Mouse (Mus musculus): ENCODE results near the gene Pyroxd2. TPM values are rescaled to one million over a fixed set of nuclear protein-coding genes. Genes with fewer than 3 reads are reported as not detected.

Pyroxd2 gene
- polyA plus RNA-seq, 1 experiment from 2014 or later: 1.3 TPM

GRCm38 (mm10) chr19:42770141-42770872 is 17.7 kb upstream of the Pyroxd2 start:
- Histone ChIP-seq H3K9me3 (replicated peaks) (no peaks in the 10 kb centered on the region), H3K27ac (no peak overlapping the region), H3K4me2 (no peak overlapping the region), H3K4me1 (no peaks in the 10 kb centered on the region), H3K4me3 (no peak overlapping the region), H3K9ac (no peak overlapping the region), H3K27me3 (replicated peaks) (no peaks in the 10 kb centered on the region), H3K36me3 (peaks cover 45% of the 10 kb centered on the region)
- ATAC-seq: no peak
- WGBS (ENCODE audit: insufficient replicate concordance): 75% methylated on average over 23 of the region's 23 CpGs

- H3K4me1 ChIP-seq: no peaks in the 10 kb centered on the region
- no peak for ATAC-seq
- 84% methylated on average over 10 of the region's 10 CpGs for WGBS (ENCODE audit: insufficient replicate concordance)
- no peak overlapping the region for H3K4me3 ChIP-seq
- no peak overlapping the region for H3K27ac ChIP-seq
- no peak overlapping the region for H3K4me2 ChIP-seq
- H3K9ac ChIP-seq: no peak overlapping the region
- H3K9me3 ChIP-seq (replicated peaks): no peaks in the 10 kb centered on the region
- H3K36me3 ChIP-seq: peaks cover 43% of the 10 kb centered on the region
- no peaks in the 10 kb centered on the region for H3K27me3 ChIP-seq (replicated peaks)
These were observed 17.1 kb upstream of the Pyroxd2 start for GRCm38 (mm10) chr19:42769648-42770047.

- Histone ChIP-seq H3K4me2 (no peak overlapping the region), H3K4me3 (no peak overlapping the region), H3K9ac (no peak overlapping the region), H3K27ac (no peak overlapping the region), H3K36me3 (peaks cover 43% of the 10 kb centered on the region), H3K9me3 (replicated peaks) (no peaks in the 10 kb centered on the region), H3K27me3 (replicated peaks) (no peaks in the 10 kb centered on the region), H3K4me1 (no peaks in the 10 kb centered on the region)
- 87% methylated on average over 8 of the region's 8 CpGs for WGBS (ENCODE audit: insufficient replicate concordance)
- ATAC-seq: no peak
These were observed 14.8 kb upstream of the Pyroxd2 start for GRCm38 (mm10) chr19:42767361-42767760.

GRCm38 (mm10) chr19:42764398-42764797 is 11.8 kb upstream of the Pyroxd2 start:
- no peak overlapping the region for H3K4me3 ChIP-seq

GRCm38 (mm10) chr19:42756671-42757070 is 4.1 kb upstream of the Pyroxd2 start:
- no peak overlapping the region for H3K9ac ChIP-seq
- H3K27ac ChIP-seq: no peak overlapping the region
- H3K4me1 ChIP-seq: peaks cover 49% of the 10 kb centered on the region
- no peaks in the 10 kb centered on the region for H3K27me3 ChIP-seq (replicated peaks)
- H3K36me3 ChIP-seq: no peaks in the 10 kb centered on the region
- no peak overlapping the region for H3K4me2 ChIP-seq
- H3K4me3 ChIP-seq: no peak overlapping the region
- WGBS (ENCODE audit: insufficient replicate concordance): 56% methylated on average over 6 of the region's 6 CpGs
- ATAC-seq: no peak
- no peaks in the 10 kb centered on the region for H3K9me3 ChIP-seq (replicated peaks)

More at GRCm38 (mm10) chr19:42764398-42764797, 11.8 kb upstream of the Pyroxd2 start:
- Histone ChIP-seq H3K9ac (no peak overlapping the region), H3K27ac (no peak overlapping the region), H3K9me3 (replicated peaks) (no peaks in the 10 kb centered on the region), H3K4me1 (no peaks in the 10 kb centered on the region), H3K4me2 (no peak overlapping the region), H3K27me3 (replicated peaks) (no peaks in the 10 kb centered on the region), H3K36me3 (peaks cover 30% of the 10 kb centered on the region)
- 85% methylated on average over 10 of the region's 10 CpGs for WGBS (ENCODE audit: insufficient replicate concordance)
- no peak for ATAC-seq

- H3K36me3 ChIP-seq: no peaks in the 10 kb centered on the region
- no peak overlapping the region for H3K9ac ChIP-seq
- H3K4me1 ChIP-seq: peaks cover 52% of the 10 kb centered on the region
- no peak overlapping the region for H3K4me3 ChIP-seq
- no peaks in the 10 kb centered on the region for H3K27me3 ChIP-seq (replicated peaks)
- ATAC-seq: no peak
- WGBS (ENCODE audit: insufficient replicate concordance): 69% methylated on average over 15 of the region's 15 CpGs
- no peaks in the 10 kb centered on the region for H3K9me3 ChIP-seq (replicated peaks)
- H3K27ac ChIP-seq: no peak overlapping the region
- no peak overlapping the region for H3K4me2 ChIP-seq
These were observed 2.7 kb upstream of the Pyroxd2 start for GRCm38 (mm10) chr19:42755148-42755870.

- Histone ChIP-seq H3K4me2 (peak overlapping the region; percentile 86), H3K4me1 (peaks cover 64% of the 10 kb centered on the region), H3K9me3 (replicated peaks) (no peaks in the 10 kb centered on the region), H3K9ac (no peak overlapping the region), H3K27me3 (replicated peaks) (no peaks in the 10 kb centered on the region), H3K4me3 (peak overlapping the region; percentile 52), H3K27ac (peak overlapping the region; percentile 81), H3K36me3 (no peaks in the 10 kb centered on the region)
- peak; percentile 19; the same call in 1 of the 2 replicates for ATAC-seq
- 12% methylated on average over 11 of the region's 11 CpGs for WGBS (ENCODE audit: insufficient replicate concordance)
These were observed 754 bp upstream of the Pyroxd2 start for GRCm38 (mm10) chr19:42753141-42753917.

- H3K27ac ChIP-seq: no peak overlapping the region
These were observed 2.4 kb downstream of the Pyroxd2 start for GRCm38 (mm10) chr19:42750196-42750595.

GRCm38 (mm10) chr19:42746702-42747101 is 5.9 kb downstream of the Pyroxd2 start:
- ATAC-seq: no peak
- H3K9ac ChIP-seq: no peak overlapping the region
- H3K4me1 ChIP-seq: peaks cover 47% of the 10 kb centered on the region

More at GRCm38 (mm10) chr19:42750196-42750595, 2.4 kb downstream of the Pyroxd2 start:
- Histone ChIP-seq H3K36me3 (no peaks in the 10 kb centered on the region), H3K4me3 (no peak overlapping the region), H3K9ac (no peak overlapping the region), H3K9me3 (replicated peaks) (no peaks in the 10 kb centered on the region), H3K27me3 (replicated peaks) (no peaks in the 10 kb centered on the region), H3K4me1 (peaks cover 54% of the 10 kb centered on the region), H3K4me2 (no peak overlapping the region)
- no peak for ATAC-seq
- 58% methylated on average over 11 of the region's 11 CpGs for WGBS (ENCODE audit: insufficient replicate concordance)

GRCm38 (mm10) chr19:42745869-42746224 is 6.7 kb downstream of the Pyroxd2 start:
- ATAC-seq: peak; percentile 51; the same call in 1 of the 2 replicates
- H3K36me3 ChIP-seq: no peaks in the 10 kb centered on the region
- peaks cover 8% of the 10 kb centered on the region; the same call in 1 of the 2 replicates for H3K27me3 ChIP-seq (replicated peaks)
- no peak overlapping the region for H3K9ac ChIP-seq
- 24% methylated on average over 4 of the region's 4 CpGs for WGBS (ENCODE audit: insufficient replicate concordance)
- peaks cover 44% of the 10 kb centered on the region for H3K4me1 ChIP-seq
- H3K9me3 ChIP-seq (replicated peaks): no peaks in the 10 kb centered on the region
- no peak overlapping the region for H3K4me3 ChIP-seq
- H3K27ac ChIP-seq: no peak overlapping the region
- peak overlapping the region; percentile 39 for H3K4me2 ChIP-seq

More at GRCm38 (mm10) chr19:42746702-42747101, 5.9 kb downstream of the Pyroxd2 start:
- H3K4me3 ChIP-seq: no peak overlapping the region
- H3K36me3 ChIP-seq: no peaks in the 10 kb centered on the region
- H3K27me3 ChIP-seq (replicated peaks): peaks cover 8% of the 10 kb centered on the region; the same call in 1 of the 2 replicates
- WGBS (ENCODE audit: insufficient replicate concordance): 73% methylated on average over 8 of the region's 8 CpGs
- no peak overlapping the region for H3K27ac ChIP-seq
- H3K9me3 ChIP-seq (replicated peaks): no peaks in the 10 kb centered on the region
- H3K4me2 ChIP-seq: no peak overlapping the region

GRCm38 (mm10) chr19:42745084-42745868 is 7.3 kb downstream of the Pyroxd2 start:
- Histone ChIP-seq H3K27me3 (replicated peaks) (peaks cover 8% of the 10 kb centered on the region; the same call in 1 of the 2 replicates), H3K36me3 (no peaks in the 10 kb centered on the region), H3K4me3 (no peak overlapping the region), H3K9ac (no peak overlapping the region), H3K4me1 (peaks cover 49% of the 10 kb centered on the region), H3K27ac (no peak overlapping the region), H3K9me3 (replicated peaks) (no peaks in the 10 kb centered on the region), H3K4me2 (peak overlapping the region; percentile 39)
- 0 out of 2 replicates have a peak, but pooled peaks have one; percentile 19 for ATAC-seq
- WGBS (ENCODE audit: insufficient replicate concordance): 33% methylated on average over 9 of the region's 9 CpGs
